Mouse (Mus musculus): ENCODE data around the gene Ank2.
"Not testable (repeated sequence)": the region's sequence is repeated elsewhere in the genome, so short reads cannot be mapped to it uniquely, and the experiment has no call there.

The Ank2 gene

GRCm38 (mm10) chr3:127481658-127482057, 17.5 kb downstream of the Ank2 start:
- DNase-seq (ENCODE audit: low spot score) = no peak

- not testable (repeated sequence) for DNase-seq (ENCODE audit: low spot score)
Observed at GRCm38 (mm10) chr3:127480369-127480768, 18.8 kb downstream of the Ank2 start.

- DNase-seq (ENCODE audit: low spot score) = no peak
Observed at GRCm38 (mm10) chr3:127474115-127474514, 25.0 kb downstream of the Ank2 start.

- no peak for DNase-seq (ENCODE audit: low spot score)
Observed at GRCm38 (mm10) chr3:127469164-127469752, 29.9 kb downstream of the Ank2 start.

GRCm38 (mm10) chr3:127468569-127468968, 30.6 kb downstream of the Ank2 start:
- DNase-seq (ENCODE audit: low spot score) = no peak

GRCm38 (mm10) chr3:127463816-127464480, 35.2 kb downstream of the Ank2 start:
- DNase-seq (ENCODE audit: low spot score) = no peak

GRCm38 (mm10) chr3:127463165-127463564, 36.0 kb downstream of the Ank2 start:
- no peak for DNase-seq (ENCODE audit: low spot score)

- DNase-seq (ENCODE audit: low spot score) = no peak
Observed at GRCm38 (mm10) chr3:127462413-127462812, 36.7 kb downstream of the Ank2 start.

GRCm38 (mm10) chr3:127460891-127461437, 38.2 kb downstream of the Ank2 start:
- DNase-seq (ENCODE audit: low spot score) = no peak

GRCm38 (mm10) chr3:127459858-127460257, 39.3 kb downstream of the Ank2 start:
- no peak for DNase-seq (ENCODE audit: low spot score)

- no peak for DNase-seq (ENCODE audit: low spot score)
Observed at GRCm38 (mm10) chr3:127458925-127459324, 40.2 kb downstream of the Ank2 start.

- DNase-seq (ENCODE audit: low spot score) = no peak
Observed at GRCm38 (mm10) chr3:127458420-127458798, 40.7 kb downstream of the Ank2 start.

GRCm38 (mm10) chr3:127457761-127458419, 41.3 kb downstream of the Ank2 start:
- no peak for DNase-seq (ENCODE audit: low spot score)

- DNase-seq (ENCODE audit: low spot score) = no peak
Observed at GRCm38 (mm10) chr3:127453738-127454137, 45.4 kb downstream of the Ank2 start.

GRCm38 (mm10) chr3:127453254-127453653, 45.9 kb downstream of the Ank2 start:
- DNase-seq (ENCODE audit: low spot score) = no peak

GRCm38 (mm10) chr3:127452233-127452632, 46.9 kb downstream of the Ank2 start:
- no peak for DNase-seq (ENCODE audit: low spot score)

- no peak for DNase-seq (ENCODE audit: low spot score)
Observed at GRCm38 (mm10) chr3:127451741-127452140, 47.4 kb downstream of the Ank2 start.

GRCm38 (mm10) chr3:127451070-127451469, 48.1 kb downstream of the Ank2 start:
- DNase-seq (ENCODE audit: low spot score) = no peak

GRCm38 (mm10) chr3:127446173-127446572, 53.0 kb downstream of the Ank2 start:
- peak; percentile 60 for DNase-seq (ENCODE audit: low spot score)

GRCm38 (mm10) chr3:127433291-127433690, 65.9 kb downstream of the Ank2 start:
- no peak for DNase-seq (ENCODE audit: low spot score)

GRCm38 (mm10) chr3:127429866-127430265, 69.3 kb downstream of the Ank2 start:
- no peak for DNase-seq (ENCODE audit: low spot score)

- no peak for DNase-seq (ENCODE audit: low spot score)
Observed at GRCm38 (mm10) chr3:127428527-127428926, 70.6 kb downstream of the Ank2 start.

GRCm38 (mm10) chr3:127416950-127417349, 82.2 kb downstream of the Ank2 start:
- no peak for DNase-seq (ENCODE audit: low spot score)
